Mouse (Mus musculus) kidney, postnatal 0 days (tissue): Measurements from ENCODE around the gene Uhrf1bp1l. TPM values are rescaled to one million over a fixed set of nuclear protein-coding genes. Genes with fewer than 3 reads are reported as not detected.

ENCODE experiments used
- ATAC-seq: fragments of 200-750 bp; cut with Nextera tagmentation; replicated peaks from 2 replicates; pipeline ENCODE4 v1.8.0; 2017; ENCODE audit warnings: low read depth, moderate number of reproducible peaks, moderate TSS enrichment, moderate library complexity; ENCODE audit not compliant: low FRiP score
- DNase-seq: peaks from one replicate; pipeline ENCODE4 v3.0.0-alpha.2; 2016; ENCODE audit warnings: low spot score
- H3K27ac ChIP-seq: fragments of 300-500 bp; sonication (generic); 2 replicates; pipeline ENCODE4 v1.5.1; 2014; ENCODE audit warnings: mild to moderate bottlenecking
- H3K27me3 ChIP-seq: fragments of 300-500 bp; sonication (generic); 2 replicates; pipeline ENCODE4 v1.6.1; 2014; ENCODE audit warnings: low read length, mixed read lengths; ENCODE audit not compliant: insufficient read depth
- H3K36me3 ChIP-seq: fragments of 300-500 bp; sonication (generic); 2 replicates; pipeline ENCODE4 v1.6.1; 2014; ENCODE audit warnings: low read length, mixed read lengths; ENCODE audit not compliant: insufficient read depth
- H3K4me1 ChIP-seq: fragments of 300-500 bp; sonication (generic); replicated peaks from 2 replicates; pipeline ENCODE4 v1.6.1; 2014; ENCODE audit warnings: antibody characterized with exemption, low read length, mixed read lengths; ENCODE audit not compliant: insufficient read depth
- H3K4me2 ChIP-seq: fragments of 300-500 bp; sonication (generic); 2 replicates; pipeline ENCODE4 v1.6.1; 2014; ENCODE audit warnings: mild to moderate bottlenecking, low read length, moderate library complexity, mixed read lengths
- H3K4me3 ChIP-seq: fragments of 300-500 bp; sonication (generic); replicated peaks from 2 replicates; pipeline ENCODE4 v1.5.1; 2014; ENCODE audit warnings: low read depth, low read length
- H3K9ac ChIP-seq: fragments of 300-500 bp; sonication (generic); 2 replicates; pipeline ENCODE4 v1.6.1; 2014; ENCODE audit warnings: low read depth, low read length
- H3K9me3 ChIP-seq: fragments of 300-500 bp; sonication (generic); replicated peaks from 2 replicates; pipeline ENCODE4 v1.6.1; 2016; ENCODE audit warnings: low read length, inconsistent platforms, mixed read lengths
- CTCF ChIP-seq: IDR thresholded peaks from 2 replicates; pipeline ENCODE4 v1.5.1; 2016; ENCODE audit warnings: antibody characterized with exemption, low read depth, mild to moderate bottlenecking, moderate library complexity
- WGBS: fragments of 180-500 bp; shearing (Covaris S2); extraction: QIAGEN DNeasy Blood & Tissue Kit; methylation state at CpG from one replicate; pipeline ENCODE4 v1.1.7; 2014; 5-methylcytosine and 5-hydroxymethylcytosine counted together
- polyA plus RNA-seq: library from polyadenylated mRNA; unstranded; fragments of >200 nt; fragmentation: Nextera tagmentation; extraction: Ambion mirVana; gene quantifications from 2 replicates; pipeline ENCODE4 v1.2.1, GENCODE M21; 2015

Uhrf1bp1l gene
- polyA plus RNA-seq, 1 experiment from 2014 or later: 28.3 TPM

GRCm38 (mm10) chr10:89838834-89839233, 94.0 kb downstream of the Uhrf1bp1l start:
- TF ChIP-seq CTCF: no peak
- DNase-seq: no peak
- Histone ChIP-seq H3K27ac (no peak overlapping the region), H3K36me3 (no peaks in the 10 kb centered on the region), H3K9ac (no peak overlapping the region), H3K9me3 (no peaks in the 10 kb centered on the region), H3K4me3 (no peak overlapping the region), H3K27me3 (no peaks in the 10 kb centered on the region), H3K4me2 (no peak overlapping the region), H3K4me1 (no peaks in the 10 kb centered on the region)
- no peak for ATAC-seq
- 74% methylated on average over 3 of the region's 3 CpGs for WGBS

GRCm38 (mm10) chr10:89850951-89851350, 106.2 kb downstream of the Uhrf1bp1l start:
- no peak for TF ChIP-seq CTCF
- ATAC-seq (no peak), DNase-seq (no peak)
- H3K27ac ChIP-seq: no peak overlapping the region
- no peak overlapping the region for H3K4me3 ChIP-seq
- H3K36me3 ChIP-seq: no peaks in the 10 kb centered on the region
- no peak overlapping the region for H3K4me2 ChIP-seq
- H3K9me3 ChIP-seq: no peaks in the 10 kb centered on the region
- no peaks in the 10 kb centered on the region for H3K4me1 ChIP-seq
- 79% methylated on average over 6 of the region's 6 CpGs for WGBS
- no peaks in the 10 kb centered on the region for H3K27me3 ChIP-seq
- H3K9ac ChIP-seq: no peak overlapping the region

GRCm38 (mm10) chr10:89855251-89855875, 110.6 kb downstream of the Uhrf1bp1l start:
- Histone ChIP-seq H3K9ac (no peak overlapping the region), H3K27ac (no peak overlapping the region), H3K27me3 (no peaks in the 10 kb centered on the region), H3K36me3 (no peaks in the 10 kb centered on the region), H3K4me2 (no peak overlapping the region), H3K4me1 (no peaks in the 10 kb centered on the region), H3K9me3 (no peaks in the 10 kb centered on the region), H3K4me3 (no peak overlapping the region)
- WGBS: 81% methylated on average over 5 of the region's 5 CpGs
- DNase-seq (no peak), ATAC-seq (no peak)
- no peak for TF ChIP-seq CTCF

- DNase-seq: no peak
Observed at GRCm38 (mm10) chr10:89856286-89856685, 111.5 kb downstream of the Uhrf1bp1l start.

GRCm38 (mm10) chr10:89868211-89868610, 123.4 kb downstream of the Uhrf1bp1l start:
- H3K27me3 ChIP-seq: no peaks in the 10 kb centered on the region
- H3K4me1 ChIP-seq: peaks cover 1% of the 10 kb centered on the region; the same call in 1 of the 2 replicates
- no peak for ATAC-seq
- WGBS: 48% methylated on average over 4 of the region's 4 CpGs
- no peak for TF ChIP-seq CTCF
- H3K27ac ChIP-seq: no peak overlapping the region
- H3K4me3 ChIP-seq: no peak overlapping the region
- H3K9me3 ChIP-seq: no peaks in the 10 kb centered on the region
- no peak overlapping the region for H3K9ac ChIP-seq
- DNase-seq: peak; percentile 24
- H3K4me2 ChIP-seq: no peak overlapping the region
- no peaks in the 10 kb centered on the region for H3K36me3 ChIP-seq

More at GRCm38 (mm10) chr10:89856286-89856685, 111.5 kb downstream of the Uhrf1bp1l start:
- ATAC-seq: no peak
- H3K4me2 ChIP-seq: no peak overlapping the region
- no peaks in the 10 kb centered on the region for H3K9me3 ChIP-seq
- no peaks in the 10 kb centered on the region for H3K4me1 ChIP-seq
- WGBS: 91% methylated on average over 7 of the region's 7 CpGs
- no peak overlapping the region for H3K27ac ChIP-seq
- no peak overlapping the region for H3K9ac ChIP-seq
- no peaks in the 10 kb centered on the region for H3K27me3 ChIP-seq
- no peak overlapping the region for H3K4me3 ChIP-seq
- no peak for TF ChIP-seq CTCF
- H3K36me3 ChIP-seq: no peaks in the 10 kb centered on the region

GRCm38 (mm10) chr10:89868836-89869235, 124.0 kb downstream of the Uhrf1bp1l start:
- no peaks in the 10 kb centered on the region for H3K9me3 ChIP-seq
- H3K27ac ChIP-seq: no peak overlapping the region
- no peak for TF ChIP-seq CTCF
- no peak overlapping the region for H3K4me3 ChIP-seq
- no peaks in the 10 kb centered on the region for H3K36me3 ChIP-seq
- no peak for DNase-seq
- no peak overlapping the region for H3K9ac ChIP-seq
- H3K4me1 ChIP-seq: peaks cover 7% of the 10 kb centered on the region; the same call in 1 of the 2 replicates
- no peaks in the 10 kb centered on the region for H3K27me3 ChIP-seq
- H3K4me2 ChIP-seq: no peak overlapping the region
- WGBS: 67% methylated on average over 3 of the region's 3 CpGs
- no peak for ATAC-seq

Other genes with a start within 250 kb of the Uhrf1bp1l start
- gene Nr1h4, start 211.4 kb upstream of the Uhrf1bp1l start, polyA plus RNA-seq: 12.0 and 12.4 TPM in 2 replicates
- 0.29 and 0.61 TPM in 2 replicates for gene Slc17a8, start 123.7 kb upstream of the Uhrf1bp1l start, polyA plus RNA-seq
- gene Scyl2, start 58.7 kb upstream of the Uhrf1bp1l start, polyA plus RNA-seq: 6.7 and 7.0 TPM in 2 replicates
- 38.5 and 40.7 TPM in 2 replicates for gene Actr6, start 12.7 kb upstream of the Uhrf1bp1l start, polyA plus RNA-seq
- 2.4 and 3.1 TPM in 2 replicates for gene Anks1b, start 128.5 kb downstream of the Uhrf1bp1l start, polyA plus RNA-seq